Mouse (Mus musculus) CD4-positive naive resting alpha-beta T cell, adult 76 days (primary cell): ENCODE measurements around the gene Defb29. TPM values are rescaled to one million over a fixed set of nuclear protein-coding genes. Genes with fewer than 3 reads are reported as not detected.

ENCODE experiments used
- total RNA-seq: library from RNA; stranded (reverse); gene quantifications from one replicate; pipeline ENCODE4 v1.2.4, GENCODE M21; 2023

Defb29 gene
- total RNA-seq, result not detected

DNA sequence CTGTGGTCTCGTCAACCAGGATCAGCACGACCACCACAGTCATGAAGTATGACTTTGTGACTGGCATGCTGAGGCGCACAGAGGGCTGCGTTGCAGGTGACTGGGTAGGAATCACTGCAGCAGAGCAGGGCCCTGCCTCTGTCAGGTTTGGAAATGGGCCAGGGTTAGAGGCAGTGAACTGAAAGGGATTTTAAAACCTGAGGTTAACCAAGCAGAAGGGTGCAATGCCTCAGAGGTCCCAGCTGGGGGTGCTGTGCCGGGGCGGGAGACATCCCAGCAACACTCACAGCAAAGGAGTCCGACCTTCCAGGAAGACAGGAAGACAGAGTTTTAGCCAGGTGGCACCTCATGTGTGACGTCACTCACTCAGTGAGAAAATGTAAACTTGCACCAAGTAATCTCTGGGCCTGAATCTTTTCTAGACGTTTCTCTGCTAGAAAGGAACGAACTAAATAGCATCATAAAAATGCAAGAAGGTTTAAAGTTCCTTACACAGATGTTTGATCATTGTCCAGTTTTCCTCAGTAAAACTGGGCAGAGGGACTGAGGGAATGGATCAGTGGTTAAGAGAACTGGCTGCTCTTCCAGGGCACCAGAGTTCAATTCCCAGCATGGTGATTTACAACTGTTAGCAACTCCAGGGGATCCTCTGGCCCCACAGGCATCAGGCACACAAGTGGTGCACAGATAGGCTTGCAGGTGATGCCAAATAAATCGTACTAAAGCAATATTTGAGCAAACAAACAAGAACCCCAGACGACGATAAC is at the start of gene Defb29:
Defb29 (minus strand) TSS at position 155 of the 767 bp plus-strand sequence.

DNA sequence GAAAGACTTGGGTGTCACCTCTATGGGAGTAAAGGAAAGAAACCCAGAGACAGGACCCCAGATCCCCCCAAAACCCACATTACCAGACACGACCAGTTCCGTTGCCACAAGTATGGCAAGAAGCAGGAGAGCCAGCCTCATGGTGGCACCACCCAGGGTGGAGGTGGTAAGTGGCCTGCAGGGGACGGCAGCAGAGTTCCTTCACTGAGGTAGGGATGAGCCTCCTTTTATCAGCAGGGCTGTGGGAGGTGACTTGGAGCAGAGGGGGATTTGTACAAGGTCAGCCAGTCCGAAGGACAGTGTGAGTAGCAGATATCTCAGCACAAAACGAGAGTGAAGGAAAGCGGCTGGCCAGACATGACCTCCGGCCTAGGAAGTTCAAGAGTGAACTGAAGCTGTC is 40.2 kb upstream of the Defb29 start, which contains the start of gene Defb19:
Defb19 (minus strand) TSS at position 206 of the 400 bp plus-strand sequence.

DNA sequence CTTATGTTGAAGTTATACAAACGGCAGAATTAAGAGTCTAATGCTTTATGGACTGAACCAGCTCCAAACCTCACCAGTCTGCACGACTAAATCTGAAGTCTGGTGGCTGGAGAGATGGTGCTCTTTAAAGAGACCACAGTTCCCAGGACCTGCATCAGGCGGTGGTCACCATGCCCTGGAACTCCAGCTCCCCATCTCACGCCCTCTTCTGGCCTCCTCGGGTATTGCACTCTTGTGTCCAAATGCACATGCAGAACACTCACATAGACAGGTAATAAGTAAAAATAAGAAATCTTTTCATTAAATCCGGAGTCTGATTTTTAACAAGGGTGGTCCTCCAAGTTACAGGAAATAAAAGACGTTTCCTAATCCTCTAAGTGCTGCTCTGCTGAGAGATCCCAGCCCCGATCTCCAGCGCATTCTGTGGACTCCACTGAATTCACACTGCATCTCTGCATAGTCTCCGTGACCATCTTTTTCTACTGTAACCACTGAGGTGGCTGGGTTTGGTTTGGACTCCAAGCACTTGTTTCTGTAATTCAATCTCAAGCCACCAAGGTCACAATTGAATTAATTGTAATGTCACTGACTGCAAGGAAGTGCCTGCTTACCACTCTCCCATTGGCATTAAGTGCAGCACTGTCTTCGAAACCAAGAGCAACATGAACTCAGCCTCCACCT is 32.4 kb upstream of the Defb29 start, which contains the start of gene Defb21:
Defb21 (plus strand) TSS at position 631 of the 681 bp plus-strand sequence.

DNA sequence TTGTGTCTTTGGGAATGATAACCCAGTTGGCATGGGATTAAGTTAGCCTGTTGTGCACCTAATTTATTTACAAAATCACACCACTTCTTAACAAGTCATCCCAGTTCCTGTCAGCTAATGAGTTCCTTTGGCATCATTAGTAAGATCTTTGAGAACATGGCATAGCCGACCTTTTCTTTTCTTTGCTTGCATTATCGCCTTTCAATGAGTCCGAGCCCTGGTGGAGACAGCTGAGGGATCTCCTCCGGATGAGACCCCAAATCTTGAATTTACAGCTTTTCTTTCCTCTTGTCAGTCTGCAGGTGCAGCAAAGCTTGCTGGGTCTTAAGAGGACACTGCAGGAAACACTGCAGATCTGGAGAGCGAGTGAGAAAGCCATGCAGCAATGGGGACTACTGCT is 29.1 kb upstream of the Defb29 start, which contains the start of gene Gm17416:
Gm17416 (plus strand) TSS at position 301 of the 400 bp plus-strand sequence.

DNA sequence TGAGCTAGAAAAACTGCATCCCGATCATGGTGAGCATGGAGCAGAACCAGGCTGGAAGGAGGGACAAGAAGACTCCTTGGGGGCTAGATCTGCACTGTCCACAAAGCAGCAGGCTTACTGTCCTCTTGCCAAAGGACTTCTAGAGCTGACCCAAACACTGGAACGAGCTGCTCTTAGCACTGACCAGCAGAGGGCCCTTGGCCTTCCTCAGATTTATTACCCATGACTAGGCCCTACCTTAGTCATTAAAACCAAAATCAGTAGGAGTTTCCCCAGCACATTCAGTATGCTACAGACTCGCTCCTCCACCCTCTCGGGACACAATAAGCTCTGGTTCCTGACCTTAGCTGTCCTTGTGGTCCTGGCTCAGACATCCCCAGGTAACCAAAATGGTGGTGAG is 21.9 kb downstream of the Defb29 start, which contains the start of gene Defb28:
Defb28 (plus strand) TSS at position 275 of the 400 bp plus-strand sequence.

DNA sequence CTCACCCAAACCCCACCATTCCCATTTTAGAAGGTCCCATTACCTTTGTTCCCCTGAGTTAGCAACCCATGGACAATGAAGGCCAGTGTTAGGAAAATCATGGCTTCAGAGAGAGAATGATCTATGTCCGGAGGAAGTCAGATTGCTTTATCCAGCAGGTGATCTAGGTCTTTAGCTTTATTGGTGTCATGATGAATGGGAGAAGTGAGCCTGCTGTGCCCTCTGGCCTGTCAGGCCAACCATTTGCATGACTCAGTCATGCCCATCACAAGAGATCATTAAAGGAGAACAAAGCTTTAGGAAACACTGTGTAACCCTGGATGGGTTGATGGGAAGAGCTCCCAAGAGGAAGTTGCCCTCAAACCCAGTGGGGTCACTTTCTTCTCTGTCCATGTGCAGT is 28.3 kb downstream of the Defb29 start, which contains the start of gene Defb26:
Defb26 (minus strand) TSS at position 101 of the 400 bp plus-strand sequence.

DNA sequence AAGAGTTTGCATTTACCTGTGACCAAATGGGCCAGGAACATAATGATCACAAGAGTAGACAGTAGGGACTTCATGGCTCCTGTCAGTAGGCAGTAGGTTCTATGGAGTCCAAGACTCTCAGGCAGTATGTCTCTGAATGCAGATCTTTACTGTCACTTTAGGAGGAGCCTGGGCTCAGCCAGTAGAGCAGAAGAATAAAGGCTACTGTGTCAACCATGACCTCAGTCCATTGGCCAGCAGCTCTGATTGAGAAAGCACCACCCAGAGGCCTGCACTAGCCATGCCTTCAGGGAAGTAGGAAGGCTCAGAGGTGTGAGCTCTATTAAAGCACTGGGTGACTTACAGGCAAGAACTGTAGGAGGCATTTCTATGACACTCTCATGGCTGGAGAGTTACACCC is 49.9 kb downstream of the Defb29 start, which contains the start of gene Defb22:
Defb22 (minus strand) TSS at position 101 of the 400 bp plus-strand sequence.

Other genes with a start within 250 kb of the Defb29 start
- gene Tbc1d20, start 246.3 kb downstream of the Defb29 start, total RNA-seq, result 56.9 TPM
- 231 TPM for gene Rbck1, start 207.4 kb downstream of the Defb29 start, total RNA-seq
- 20.1 TPM for gene Trib3, start 196.1 kb downstream of the Defb29 start, total RNA-seq
- not detected for gene Nrsn2, start 163.5 kb downstream of the Defb29 start, total RNA-seq
- 0.56 TPM for gene Sox12, start 142.0 kb downstream of the Defb29 start, total RNA-seq
- gene Zcchc3, start 125.1 kb downstream of the Defb29 start, total RNA-seq, result 1.4 TPM
- gene 6820408C15Rik, start 124.5 kb downstream of the Defb29 start, total RNA-seq, result not detected
- not detected for gene Defb23, start 75.5 kb downstream of the Defb29 start, total RNA-seq
- not detected for gene Defb20, start 63.0 kb downstream of the Defb29 start, total RNA-seq
- gene Defb22, start 50.0 kb downstream of the Defb29 start, total RNA-seq, result not detected
- not detected for gene Defb26, start 28.4 kb downstream of the Defb29 start, total RNA-seq
- not detected for gene Defb28, start 21.8 kb downstream of the Defb29 start, total RNA-seq
- not detected for gene Gm17416, start 29.2 kb upstream of the Defb29 start, total RNA-seq
- gene Defb21, start 32.6 kb upstream of the Defb29 start, total RNA-seq, result not detected
- not detected for gene Defb19, start 40.2 kb upstream of the Defb29 start, total RNA-seq
- not detected for gene Defb45, start 59.3 kb upstream of the Defb29 start, total RNA-seq
- not detected for gene Defb36, start 64.2 kb upstream of the Defb29 start, total RNA-seq
- gene Defb25, start 83.0 kb upstream of the Defb29 start, total RNA-seq, result not detected
- 0.35 TPM for gene Rem1, start 86.9 kb upstream of the Defb29 start, total RNA-seq
- 137 TPM for gene H13, start 129.4 kb upstream of the Defb29 start, total RNA-seq
- gene Mcts2, start 146.9 kb upstream of the Defb29 start, total RNA-seq, result 24.8 TPM
- 2.6 TPM for gene Id1, start 196.2 kb upstream of the Defb29 start, total RNA-seq
- not detected for gene Cox4i2, start 214.1 kb upstream of the Defb29 start, total RNA-seq